Mouse (Mus musculus) CH12.LX (cell line): ENCODE data around the gene Scaf4. TPM values are rescaled to one million over a fixed set of nuclear protein-coding genes. Genes with fewer than 3 reads are reported as not detected.

ENCODE experiments used
- DNase-seq: peaks from one replicate; pipeline ENCODE4 v3.0.0-alpha.2; 2013; ENCODE audit errors: extremely low read depth
- H3K27ac ChIP-seq: 2 replicates; pipeline ENCODE4 v1.5.1; 2012; ENCODE audit warnings: low read depth, mild to moderate bottlenecking, control low read depth, moderate library complexity; ENCODE audit not compliant: insufficient read depth
- H3K27me3 ChIP-seq: replicated peaks from 2 replicates; pipeline ENCODE3; 2012; ENCODE audit warnings: inconsistent platforms
- H3K36me3 ChIP-seq, 2 experiments: replicated peaks in 1 of 2; 2 replicates each; pipeline versions ENCODE3 to v1.6.1; 2012; ENCODE audit warnings: inconsistent platforms in 1 of 2, low read length in 1 of 2, mild to moderate bottlenecking in 1 of 2, mixed read lengths in 1 of 2, moderate library complexity in 1 of 2; ENCODE audit not compliant: control insufficient read depth in 1 of 2, insufficient read depth in 1 of 2
- H3K4me1 ChIP-seq, 2 experiments: 2 replicates each; pipeline ENCODE4 v1.6.1; 2012; ENCODE audit warnings: inconsistent platforms in 1 of 2, moderate library complexity in 1 of 2; ENCODE audit not compliant: insufficient read depth in 2 of 2, control insufficient read depth in 1 of 2
- H3K4me2 ChIP-seq: 2 replicates; pipeline ENCODE4 v1.6.1; 2012; ENCODE audit warnings: low read depth, mild to moderate bottlenecking, control low read depth; ENCODE audit not compliant: poor library complexity, insufficient read depth, severe bottlenecking
- H3K4me3 ChIP-seq, 3 experiments: fragments of 150-350 bp in 1 of 3; sonication (generic) in 1 of 3; replicated peaks in 1 of 3; 2 replicates each; pipeline versions ENCODE3 to v1.5.1; 2011 to 2012; ENCODE audit warnings: low read depth in 2 of 3, low read length in 2 of 3, mild to moderate bottlenecking in 2 of 3, moderate library complexity in 2 of 3, control low read depth in 1 of 3, improper control_type of control experiment in 1 of 3, inconsistent platforms in 1 of 3, mixed read lengths in 1 of 3; ENCODE audit not compliant: poor library complexity in 1 of 3
- H3K79me2 ChIP-seq: replicated peaks from 2 replicates; pipeline ENCODE4 v1.6.1; 2012; ENCODE audit warnings: mild to moderate bottlenecking, moderate library complexity; ENCODE audit not compliant: control insufficient read depth, poor library complexity, insufficient read depth, severe bottlenecking; ENCODE audit errors: extremely low read depth
- H3K9ac ChIP-seq: 2 replicates; pipeline ENCODE4 v1.6.1; 2012; ENCODE audit warnings: low read depth, mild to moderate bottlenecking, control low read depth, moderate library complexity; ENCODE audit not compliant: insufficient read depth
- H3K9me3 ChIP-seq: replicated peaks from 2 replicates; pipeline ENCODE3; 2012; ENCODE audit warnings: low read length, inconsistent platforms, mixed read lengths
- BHLHE40 ChIP-seq: IDR thresholded peaks from 2 replicates; pipeline ENCODE4 v1.6.1; 2011; ENCODE audit warnings: mild to moderate bottlenecking, low read depth, low read length, improper control_type of control experiment
- CHD1 ChIP-seq: IDR thresholded peaks from 2 replicates; pipeline ENCODE4 v1.6.1; 2012; ENCODE audit warnings: low read depth, low read length, improper control_type of control experiment, inconsistent platforms
- CHD2 ChIP-seq: IDR thresholded peaks from 2 replicates; pipeline ENCODE4 v1.6.1; 2011; ENCODE audit warnings: low read length, improper control_type of control experiment
- CTCF ChIP-seq, 2 experiments: IDR thresholded peaks in 1 of 2; conservative IDR thresholded peaks in 1 of 2; 2 replicates each; pipeline ENCODE4 v1.5.1; 2011 to 2012; ENCODE audit warnings: low read depth in 2 of 2, low read length in 2 of 2, improper control_type of control experiment in 1 of 2, inconsistent platforms in 1 of 2, mild to moderate bottlenecking in 1 of 2, moderate library complexity in 1 of 2
- E2F4 ChIP-seq: IDR thresholded peaks from 2 replicates; pipeline ENCODE4 v1.6.1; 2011; ENCODE audit warnings: low read depth, low read length, improper control_type of control experiment; ENCODE audit not compliant: insufficient replicate concordance
- ELF1 ChIP-seq: IDR thresholded peaks from 2 replicates; pipeline ENCODE4 v1.6.1; 2014; ENCODE audit warnings: low read depth, mild to moderate bottlenecking, inconsistent platforms, low read length, improper control_type of control experiment
- EP300 ChIP-seq: IDR thresholded peaks from 2 replicates; pipeline ENCODE4 v1.6.1; 2011; ENCODE audit warnings: low read length, improper control_type of control experiment
- ETS1 ChIP-seq: conservative IDR thresholded peaks from 2 replicates; pipeline ENCODE4 v1.6.1; 2012; ENCODE audit warnings: low read depth, mild to moderate bottlenecking, inconsistent platforms, low read length, improper control_type of control experiment, moderate library complexity
- GABPA ChIP-seq: IDR thresholded peaks from 2 replicates; pipeline ENCODE4 v1.6.1; 2012; ENCODE audit warnings: low read depth, low read length, improper control_type of control experiment, inconsistent platforms; ENCODE audit not compliant: insufficient replicate concordance
- HCFC1 ChIP-seq: IDR thresholded peaks from 2 replicates; pipeline ENCODE4 v1.6.1; 2012; ENCODE audit warnings: low read depth, mild to moderate bottlenecking, inconsistent platforms, low read length, improper control_type of control experiment
- IRF4 ChIP-seq: IDR thresholded peaks from 2 replicates; pipeline ENCODE4 v1.6.1; 2014; ENCODE audit warnings: low read depth, mild to moderate bottlenecking, inconsistent platforms, low read length, improper control_type of control experiment
- JUN ChIP-seq: IDR thresholded peaks from 2 replicates; pipeline ENCODE4 v1.6.1; 2011; ENCODE audit warnings: low read depth, mild to moderate bottlenecking, low read length, improper control_type of control experiment, moderate library complexity; ENCODE audit not compliant: insufficient read depth
- JUND ChIP-seq: conservative IDR thresholded peaks from 2 replicates; pipeline ENCODE4 v1.6.1; 2011; ENCODE audit warnings: low read depth, low read length, improper control_type of control experiment
- KAT2A ChIP-seq: IDR thresholded peaks from 2 replicates; pipeline ENCODE4 v1.6.1; 2012; ENCODE audit warnings: low read length, improper control_type of control experiment, inconsistent platforms; ENCODE audit not compliant: insufficient replicate concordance
- MAFK ChIP-seq: IDR thresholded peaks from 2 replicates; pipeline ENCODE4 v1.6.1; 2011; ENCODE audit warnings: low read length, improper control_type of control experiment; ENCODE audit not compliant: insufficient replicate concordance
- MAX ChIP-seq: IDR thresholded peaks from 2 replicates; pipeline ENCODE4 v1.6.1; 2011; ENCODE audit warnings: low read length, improper control_type of control experiment
- MAZ ChIP-seq: IDR thresholded peaks from 2 replicates; pipeline ENCODE4 v1.6.1; 2012; ENCODE audit warnings: low read depth, mild to moderate bottlenecking, inconsistent platforms, low read length, improper control_type of control experiment, moderate library complexity
- MEF2A ChIP-seq: IDR thresholded peaks from 2 replicates; pipeline ENCODE4 v1.6.1; 2014; ENCODE audit warnings: low read depth, mild to moderate bottlenecking, inconsistent platforms, low read length, improper control_type of control experiment, borderline replicate concordance
- MXI1 ChIP-seq: IDR thresholded peaks from 2 replicates; pipeline ENCODE4 v1.6.1; 2011; ENCODE audit warnings: mild to moderate bottlenecking, low read depth, low read length, improper control_type of control experiment
- MYC ChIP-seq: IDR thresholded peaks from 2 replicates; pipeline ENCODE4 v1.6.1; 2011; ENCODE audit warnings: low read depth, mild to moderate bottlenecking, improper control_type of control experiment, low read length
- NELFE ChIP-seq: IDR thresholded peaks from 2 replicates; pipeline ENCODE4 v1.6.1; 2011; ENCODE audit warnings: low read depth, low read length, improper control_type of control experiment
- NRF1 ChIP-seq: IDR thresholded peaks from 2 replicates; pipeline ENCODE4 v1.6.1; 2014; ENCODE audit warnings: low read depth, mild to moderate bottlenecking, inconsistent platforms, low read length, improper control_type of control experiment, moderate library complexity
- PAX5 ChIP-seq: IDR thresholded peaks from 2 replicates; pipeline ENCODE4 v1.6.1; 2012; ENCODE audit warnings: low read length, inconsistent platforms, mixed read lengths
- POLR2A ChIP-seq: IDR thresholded peaks from 2 replicates; pipeline ENCODE4 v1.6.1; 2011; ENCODE audit warnings: low read depth, mild to moderate bottlenecking, improper control_type of control experiment, low read length
- POLR2AphosphoS2 ChIP-seq: IDR thresholded peaks from 2 replicates; pipeline ENCODE4 v1.6.1; 2011; ENCODE audit warnings: low read depth, low read length, improper control_type of control experiment
- RAD21 ChIP-seq: IDR thresholded peaks from 2 replicates; pipeline ENCODE4 v1.6.1; 2011; ENCODE audit warnings: low read depth, mild to moderate bottlenecking, low read length, improper control_type of control experiment, moderate library complexity
- RCOR1 ChIP-seq: conservative IDR thresholded peaks from 2 replicates; pipeline ENCODE4 v1.6.1; 2012; ENCODE audit warnings: low read depth, mild to moderate bottlenecking, inconsistent platforms, low read length, improper control_type of control experiment
- SIN3A ChIP-seq: IDR thresholded peaks from 2 replicates; pipeline ENCODE4 v1.6.1; 2012; ENCODE audit warnings: low read length, improper control_type of control experiment, inconsistent platforms
- SMC3 ChIP-seq: IDR thresholded peaks from 2 replicates; pipeline ENCODE4 v1.6.1; 2011; ENCODE audit warnings: low read depth, low read length, improper control_type of control experiment
- TBP ChIP-seq: conservative IDR thresholded peaks from 2 replicates; pipeline ENCODE4 v1.6.1; 2011; ENCODE audit warnings: low read depth, low read length, improper control_type of control experiment
- TCF12 ChIP-seq: IDR thresholded peaks from 2 replicates; pipeline ENCODE4 v1.6.1; 2014; ENCODE audit warnings: low read depth, mild to moderate bottlenecking, inconsistent platforms, low read length, improper control_type of control experiment
- UBTF ChIP-seq: IDR thresholded peaks from 2 replicates; pipeline ENCODE4 v1.6.1; 2012; ENCODE audit warnings: low read depth, mild to moderate bottlenecking, inconsistent platforms, low read length, improper control_type of control experiment, moderate library complexity
- USF1 ChIP-seq: IDR thresholded peaks from 2 replicates; pipeline ENCODE4 v1.6.1; 2014; ENCODE audit warnings: low read depth, mild to moderate bottlenecking, inconsistent platforms, low read length, improper control_type of control experiment
- USF2 ChIP-seq: conservative IDR thresholded peaks from 2 replicates; pipeline ENCODE4 v1.6.1; 2011; ENCODE audit warnings: low read depth, low read length, improper control_type of control experiment
- ZC3H11A ChIP-seq: IDR thresholded peaks from 2 replicates; pipeline ENCODE4 v1.6.1; 2012; ENCODE audit warnings: low read depth, mild to moderate bottlenecking, inconsistent platforms, low read length, improper control_type of control experiment
- ZKSCAN1 ChIP-seq: IDR thresholded peaks from 2 replicates; pipeline ENCODE4 v1.6.1; 2012; ENCODE audit warnings: low read depth, inconsistent platforms, low read length, improper control_type of control experiment, borderline replicate concordance
- ZMIZ1 ChIP-seq: IDR thresholded peaks from 2 replicates; pipeline ENCODE4 v1.6.1; 2012; ENCODE audit warnings: low read depth, mild to moderate bottlenecking, inconsistent platforms, low read length, improper control_type of control experiment
- ZNF384 ChIP-seq: IDR thresholded peaks from 2 replicates; pipeline ENCODE4 v1.6.1; 2012; ENCODE audit warnings: low read depth, low read length, improper control_type of control experiment, inconsistent platforms
- dilution Hi-C: fragments of 300-500 bp; cut with MboI; formaldehyde crosslinking; loops from 2 replicates; pipeline ENCODE4 v1.14.3; 2020; ENCODE audit warnings: low sequenced_read_pairs; ENCODE audit not compliant: extremely low pct_unique_long_range_greater_than_20kb, extremely low pct_ligation_motif_present
- in situ Hi-C: fragments of 300-500 bp; cut with MboI; formaldehyde crosslinking; loops from 3 replicates; pipeline ENCODE4 v1.14.3; 2019; ENCODE audit warnings: low sequenced_read_pairs, low pct_ligation_motif_present, low pct_unique_long_range_greater_than_20kb, mixed read lengths
- polyA plus RNA-seq: library from polyadenylated mRNA; unstranded; fragments of >175 nt; gene quantifications from 2 replicates; pipeline ENCODE4 v1.2.1, GENCODE M21; 2012; ENCODE audit warnings: low read depth; ENCODE audit not compliant: insufficient read length
- total RNA-seq, 2 experiments: library from RNA; depleted of rRNA; stranded (reverse); fragments of 300-350 nt in 1 of 2; fragments of >200 nt in 1 of 2; gene quantifications; 2 replicates each; pipeline ENCODE4 v1.2.3; 2012 to 2014

Gene Scaf4
- total and polyA plus RNA-seq, 3 experiments, result 6.0 to 60.4 (median 17.5) TPM

- in situ Hi-C loops (no loop called here), dilution Hi-C loops (no loop called here)
- peak overlapping the region; percentile 52 for H3K4me2 ChIP-seq
- no peak overlapping the region for H3K27ac ChIP-seq
- no peaks in the 10 kb centered on the region for H3K9me3 ChIP-seq
- peaks cover 6 to 32% of the 10 kb centered on the region in 2 experiments; a peak in 2 of 4 replicates for H3K4me1 ChIP-seq
- H3K27me3 ChIP-seq, result peaks cover 2% of the 10 kb centered on the region
- H3K9ac ChIP-seq, result no peak overlapping the region
- 0 out of 2 replicates have a peak, but pooled peaks have one; percentile 16 for TF ChIP-seq TBP
- TF ChIP-seq E2F4, result no peak
- peak; percentile 99 for TF ChIP-seq EP300
- TF ChIP-seq CTCF (conservative IDR thresholded peaks at IDR 0.05 in 1 of 2, IDR thresholded peaks at IDR 0.05 in 1 of 2; ENCODE audit: low read depth in 2 of 2, low read length in 2 of 2), result no peak
- no peak for TF ChIP-seq NRF1
- TF ChIP-seq ZC3H11A, result no peak
- TF ChIP-seq MYC, result peak; percentile 86; the same call in 1 of the 2 replicates
- TF ChIP-seq GABPA, result no peak
- peak; percentile 70; the same call in 1 of the 2 replicates for TF ChIP-seq MAZ
- no peak for TF ChIP-seq NELFE
- TF ChIP-seq ZNF384, result peak; percentile 97
- TF ChIP-seq IRF4, result peak; percentile 99
- TF ChIP-seq JUN, result peak; percentile 47; the same call in 1 of the 2 replicates
- TF ChIP-seq ELF1, result no peak
- no peak for TF ChIP-seq ZMIZ1
- TF ChIP-seq POLR2A, result no peak
- TF ChIP-seq POLR2AphosphoS2, result no peak
- peak; percentile 89 for TF ChIP-seq MAFK
- TF ChIP-seq HCFC1, result no peak
- TF ChIP-seq ZKSCAN1, result no peak
- no peak; the same call in 1 of the 2 replicates for TF ChIP-seq RAD21
- peak; percentile 88; the same call in 1 of the 2 replicates for TF ChIP-seq SIN3A
- peak; percentile 100 for TF ChIP-seq RCOR1
- peak; percentile 100 for TF ChIP-seq BHLHE40
- TF ChIP-seq TCF12, result peak; percentile 90
- no peak for TF ChIP-seq UBTF
- no peak for TF ChIP-seq MAX
- peak; percentile 97 for TF ChIP-seq MEF2A
- TF ChIP-seq USF2, result no peak
- TF ChIP-seq MXI1, result peak; percentile 38
- TF ChIP-seq SMC3, result no peak
- TF ChIP-seq USF1, result no peak
- no peak for TF ChIP-seq CHD1
- TF ChIP-seq ETS1, result peak; percentile 98
- TF ChIP-seq CHD2, result peak; percentile 31; the same call in 1 of the 2 replicates
- no peak for TF ChIP-seq PAX5
- TF ChIP-seq JUND, result peak; percentile 80
- no peak for TF ChIP-seq KAT2A
- no peak overlapping the region for H3K4me3 ChIP-seq
- peak; percentile 92 for DNase-seq
- H3K79me2 ChIP-seq, result no peaks in the 10 kb centered on the region
- no peaks in the 10 kb centered on the region for H3K36me3 ChIP-seq
Observed at GRCm38 (mm10) chr16:90300896-90301295, 16.6 kb upstream of the Scaf4 start.
